Mouse (Mus musculus) thymus, postnatal 36 days (tissue): ENCODE results near the gene Fam57b.

ENCODE experiments used
- DNase-seq, 2 experiments: peaks; one replicate each; pipeline ENCODE4 v3.0.0; 2022; ENCODE audit warnings: mixed read lengths in 2 of 2

Fam57b gene

GRCm38 (mm10) chr7:126832036-126832598 lies 34.6 kb downstream of the Fam57b start:
- peak; percentile 80 to 81 for DNase-seq

GRCm38 (mm10) chr7:126833294-126833693 lies 35.8 kb downstream of the Fam57b start:
- no peak for DNase-seq

- DNase-seq, result no peak
Observed at GRCm38 (mm10) chr7:126843276-126843675, 45.8 kb downstream of the Fam57b start.

- no peak for DNase-seq
Observed at GRCm38 (mm10) chr7:126845516-126845915, 48.0 kb downstream of the Fam57b start.

- DNase-seq, result no peak
Observed at GRCm38 (mm10) chr7:126847116-126847420, 49.6 kb downstream of the Fam57b start, which contains the start of gene Doc2a. Gene Doc2a (plus strand): TSS chr7:126847416.

GRCm38 (mm10) chr7:126847421-126848398 lies 50.2 kb downstream of the Fam57b start:
- no peak for DNase-seq

- DNase-seq, result no peak
Observed at GRCm38 (mm10) chr7:126848794-126849193, 51.3 kb downstream of the Fam57b start.

GRCm38 (mm10) chr7:126850161-126850560 lies 52.7 kb downstream of the Fam57b start:
- DNase-seq, result no peak

GRCm38 (mm10) chr7:126851192-126851591 lies 53.7 kb downstream of the Fam57b start:
- no peak for DNase-seq

- no peak for DNase-seq
Observed at GRCm38 (mm10) chr7:126853454-126853853, 56.0 kb downstream of the Fam57b start.

GRCm38 (mm10) chr7:126855641-126856040 lies 58.2 kb downstream of the Fam57b start:
- no peak for DNase-seq

- peak; percentile 66 to 77 for DNase-seq
Observed at GRCm38 (mm10) chr7:126856741-126857420, 59.4 kb downstream of the Fam57b start.

GRCm38 (mm10) chr7:126860987-126861386 lies 63.5 kb downstream of the Fam57b start:
- DNase-seq, result no peak

- peak; percentile 93 to 94 for DNase-seq
Observed at GRCm38 (mm10) chr7:126861429-126862130, 64.1 kb downstream of the Fam57b start, which contains the start of gene Hirip3. Gene Hirip3 (plus strand): TSS chr7:126861972.

- peak; percentile 90 to 91 for DNase-seq
Observed at GRCm38 (mm10) chr7:126862147-126862784, 64.8 kb downstream of the Fam57b start, which contains the start of gene Ino80e. Gene Ino80e (minus strand): TSS chr7:126862377.

GRCm38 (mm10) chr7:126863791-126864190 lies 66.3 kb downstream of the Fam57b start:
- no peak for DNase-seq

GRCm38 (mm10) chr7:126867534-126867933 lies 70.1 kb downstream of the Fam57b start:
- DNase-seq, result no peak

- no peak for DNase-seq
Observed at GRCm38 (mm10) chr7:126868003-126868402, 70.5 kb downstream of the Fam57b start.

GRCm38 (mm10) chr7:126869780-126870519 lies 72.5 kb downstream of the Fam57b start:
- DNase-seq, result no peak

GRCm38 (mm10) chr7:126870520-126870891 lies 73.0 kb downstream of the Fam57b start:
- no peak for DNase-seq

- no peak for DNase-seq
Observed at GRCm38 (mm10) chr7:126877239-126877638, 79.8 kb downstream of the Fam57b start.
